Mouse (Mus musculus) lung, embryonic 15.5 days (tissue): ENCODE results near the gene Foxk1. TPM values are rescaled to one million over a fixed set of nuclear protein-coding genes. Genes with fewer than 3 reads are reported as not detected.
A peak's percentile ranks its signal among the peaks of the same experiment; 100 is the strongest.

Experiments
- ATAC-seq: fragments of 200-750 bp; cut with Nextera tagmentation; 2 replicates; pipeline ENCODE4 v1.8.0; 2017; ENCODE audit warnings: moderate number of reproducible peaks, borderline replicate concordance; ENCODE audit not compliant: low FRiP score, low TSS enrichment; ENCODE audit errors: extremely low read depth
- H3K27ac ChIP-seq: fragments of 300-500 bp; sonication (generic); 2 replicates; pipeline ENCODE4 v1.5.1; 2015; ENCODE audit warnings: moderate library complexity, mild to moderate bottlenecking, inconsistent platforms
- H3K27me3 ChIP-seq: fragments of 300-500 bp; sonication (generic); 2 replicates; pipeline ENCODE4 v1.6.1; 2015; ENCODE audit warnings: inconsistent platforms
- H3K36me3 ChIP-seq: fragments of 300-500 bp; sonication (generic); 2 replicates; pipeline ENCODE4 v1.6.1; 2015; ENCODE audit warnings: inconsistent platforms
- H3K4me1 ChIP-seq: fragments of 300-500 bp; sonication (generic); 2 replicates; pipeline ENCODE4 v1.6.1; 2015; ENCODE audit warnings: inconsistent platforms
- H3K4me2 ChIP-seq: fragments of 300-500 bp; sonication (generic); 2 replicates; pipeline ENCODE4 v1.6.1; 2015; ENCODE audit warnings: inconsistent platforms, mild to moderate bottlenecking, moderate library complexity
- H3K4me3 ChIP-seq: fragments of 300-500 bp; sonication (generic); 2 replicates; pipeline ENCODE4 v1.5.1; 2015; ENCODE audit warnings: mild to moderate bottlenecking, inconsistent platforms
- H3K9ac ChIP-seq: fragments of 300-500 bp; sonication (generic); 2 replicates; pipeline ENCODE4 v1.6.1; 2015; ENCODE audit warnings: inconsistent platforms
- H3K9me3 ChIP-seq: fragments of 300-500 bp; sonication (generic); 2 replicates; pipeline ENCODE4 v1.6.1; 2016; ENCODE audit warnings: inconsistent platforms
- WGBS: fragments of 180-500 bp; shearing (Covaris S2); methylation state at CpG from one replicate; pipeline ENCODE4 v1.1.7; 2015; 5-methylcytosine and 5-hydroxymethylcytosine counted together
- polyA plus RNA-seq: library from polyadenylated mRNA; unstranded; fragments of >200 nt; fragmentation: Nextera tagmentation; extraction: Ambion mirVana; gene quantifications from 2 replicates; pipeline ENCODE4 v1.2.1, GENCODE M21; 2015

Gene Foxk1
- polyA plus RNA-seq, 1 experiment from 2014 or later: 5.7 TPM

DNA sequence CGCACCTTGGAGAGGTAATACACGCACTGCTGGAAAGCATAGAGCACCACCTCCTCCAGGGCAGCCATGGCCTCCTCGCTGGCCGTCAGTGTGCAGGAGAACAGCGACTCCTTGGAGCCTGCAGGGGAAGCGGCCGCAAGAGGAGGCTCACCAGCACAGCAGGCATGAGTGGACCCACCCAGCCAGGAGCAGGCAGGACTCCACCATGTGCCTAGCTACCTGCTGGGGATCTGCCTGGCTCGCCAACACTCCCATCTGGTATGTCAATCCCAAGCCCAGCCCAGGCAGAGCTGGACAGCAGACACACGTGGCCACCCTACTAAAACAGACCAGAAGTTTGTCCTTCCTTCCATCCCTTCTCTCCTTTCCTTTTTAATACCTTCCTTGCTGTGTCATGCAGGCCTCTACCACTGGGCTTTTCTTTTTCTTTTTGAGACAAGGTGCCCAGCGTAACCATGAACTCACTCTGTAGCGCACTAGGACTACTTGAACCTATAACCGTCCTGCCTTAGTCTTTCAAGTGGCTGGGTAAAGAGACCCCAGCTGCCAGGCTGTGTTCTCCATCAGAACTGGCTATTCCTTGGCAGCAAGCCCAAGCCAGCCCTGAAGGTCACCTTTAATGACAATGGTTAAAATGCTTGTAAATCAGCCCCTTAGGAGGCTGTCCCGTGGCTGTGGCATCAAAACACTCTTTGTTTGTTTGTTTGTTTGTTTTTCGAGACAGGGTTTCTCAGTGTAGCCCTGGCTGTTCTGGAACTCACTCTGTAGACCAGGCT, 94.2 kb downstream of the Foxk1 start:
- ATAC-seq: no peak
- Histone ChIP-seq H3K36me3 (no peaks in the 10 kb centered on the region), H3K9ac (no peak overlapping the region), H3K27ac (no peak overlapping the region), H3K9me3 (no peaks in the 10 kb centered on the region), H3K4me1 (0 out of 2 replicates have a peak, but pooled peaks cover 3% of the 10 kb centered on the region), H3K4me3 (no peak overlapping the region), H3K4me2 (no peak overlapping the region), H3K27me3 (no peaks in the 10 kb centered on the region)
- WGBS: 42% methylated on average over 14 of the region's 14 CpGs

DNA sequence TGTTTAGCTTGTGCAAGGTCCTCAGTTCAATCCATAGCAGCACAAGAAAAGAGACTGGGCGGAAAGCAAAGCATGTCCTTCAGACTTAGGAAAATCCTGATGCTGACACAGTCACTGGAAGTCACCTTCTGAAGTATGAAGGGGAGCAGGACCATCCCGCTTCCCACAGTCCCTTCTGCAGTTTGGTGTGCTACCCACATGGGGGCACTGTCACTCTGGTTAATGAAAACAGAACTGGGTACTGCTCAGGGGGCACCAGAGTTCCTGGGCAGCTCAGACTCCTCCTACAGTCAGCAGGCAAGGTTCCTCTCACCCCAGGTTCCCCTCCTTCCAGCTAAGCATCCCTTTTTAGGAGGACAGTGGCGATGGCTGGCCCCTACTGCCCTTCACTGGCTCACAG, 97.7 kb downstream of the Foxk1 start:
- no peak overlapping the region for H3K27ac ChIP-seq
- no peak for ATAC-seq
- H3K27me3 ChIP-seq: no peaks in the 10 kb centered on the region
- 46% methylated on average over 3 of the region's 3 CpGs for WGBS
- no peak overlapping the region for H3K9ac ChIP-seq
- H3K36me3 ChIP-seq: no peaks in the 10 kb centered on the region
- no peak overlapping the region for H3K4me3 ChIP-seq
- no peak overlapping the region for H3K4me2 ChIP-seq
- H3K4me1 ChIP-seq: 0 out of 2 replicates have a peak, but pooled peaks cover 3% of the 10 kb centered on the region
- H3K9me3 ChIP-seq: no peaks in the 10 kb centered on the region

DNA sequence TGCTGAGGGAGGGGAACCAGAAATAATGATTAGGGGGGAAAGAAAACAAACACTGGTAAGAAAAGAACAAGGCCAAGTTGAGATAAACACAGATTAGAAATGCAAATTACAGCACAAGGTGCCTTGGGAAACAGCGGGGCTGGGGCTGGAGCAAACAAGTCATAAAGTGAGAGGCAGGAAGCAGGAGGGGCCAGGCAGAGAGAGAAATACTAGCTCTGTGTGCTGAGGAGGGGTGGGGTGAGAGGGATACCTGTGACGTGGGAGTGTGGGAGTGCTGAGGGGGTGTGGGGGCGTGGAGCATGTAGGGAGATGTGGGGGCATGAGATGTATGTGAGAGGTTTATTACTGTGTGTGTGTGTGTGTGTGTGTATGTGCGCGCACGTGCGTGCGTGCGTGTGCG, 99.6 kb downstream of the Foxk1 start:
- H3K9ac ChIP-seq: no peak overlapping the region
- no peak for ATAC-seq
- H3K4me1 ChIP-seq: 0 out of 2 replicates have a peak, but pooled peaks cover under 1% of the 10 kb centered on the region
- no peaks in the 10 kb centered on the region for H3K27me3 ChIP-seq
- H3K36me3 ChIP-seq: no peaks in the 10 kb centered on the region
- no peaks in the 10 kb centered on the region for H3K9me3 ChIP-seq
- H3K4me2 ChIP-seq: no peak overlapping the region
- no peak overlapping the region for H3K27ac ChIP-seq
- WGBS: 69% methylated on average over 10 of the region's 10 CpGs
- H3K4me3 ChIP-seq: no peak overlapping the region

DNA sequence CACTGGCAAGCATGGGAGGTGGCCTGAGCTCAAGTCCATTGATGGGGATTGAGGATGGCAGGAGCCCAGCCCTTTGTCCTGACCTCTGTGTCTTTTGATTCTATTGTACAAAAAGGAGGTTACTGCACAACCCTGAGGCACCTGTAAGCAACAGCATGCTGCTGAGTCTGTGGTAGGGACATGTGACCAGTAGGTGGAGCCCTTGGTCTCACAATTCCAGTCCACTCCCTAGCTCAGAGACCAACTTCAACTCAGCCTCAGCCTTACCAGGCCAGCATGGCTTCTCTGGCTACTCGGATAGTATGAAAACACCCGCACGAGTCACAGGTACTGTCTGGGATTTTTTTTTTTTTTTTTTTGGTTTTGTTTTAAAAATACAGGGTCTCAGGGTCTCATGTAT, 101.1 kb downstream of the Foxk1 start:
- WGBS: 5% methylated on average over 3 of the region's 3 CpGs

DNA sequence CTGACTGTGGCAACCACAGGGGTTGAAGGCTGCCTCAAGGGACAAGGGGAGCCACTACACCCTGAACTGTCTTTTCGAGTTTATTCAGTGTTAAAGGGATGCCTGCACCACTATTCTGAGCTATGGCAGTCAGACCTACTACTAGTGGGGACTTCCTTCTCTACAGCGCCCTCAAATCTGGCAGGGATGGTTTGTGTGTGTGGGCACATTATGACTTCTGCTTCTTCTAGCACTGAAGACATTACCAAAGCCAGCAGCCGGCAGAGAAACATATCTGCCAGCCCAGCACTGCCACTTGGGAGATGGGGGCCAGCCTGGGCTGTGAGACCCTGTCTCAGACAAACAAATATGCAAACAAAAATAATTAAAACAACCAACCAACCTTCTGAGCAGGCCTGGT, 102.9 kb downstream of the Foxk1 start:
- peaks cover under 1% of the 10 kb centered on the region for H3K4me1 ChIP-seq
- 60% methylated on average over 3 of the region's 3 CpGs for WGBS
- no peaks in the 10 kb centered on the region for H3K27me3 ChIP-seq
- no peak overlapping the region for H3K4me2 ChIP-seq
- no peaks in the 10 kb centered on the region for H3K36me3 ChIP-seq
- no peak overlapping the region for H3K27ac ChIP-seq
- no peak overlapping the region for H3K9ac ChIP-seq
- no peaks in the 10 kb centered on the region for H3K9me3 ChIP-seq
- ATAC-seq: no peak
- no peak overlapping the region for H3K4me3 ChIP-seq

More for the DNA sequence above, 101.1 kb downstream of the Foxk1 start:
- Histone ChIP-seq H3K27ac (no peak overlapping the region), H3K4me1 (no peaks in the 10 kb centered on the region), H3K9ac (no peak overlapping the region), H3K27me3 (no peaks in the 10 kb centered on the region), H3K36me3 (no peaks in the 10 kb centered on the region), H3K4me3 (no peak overlapping the region), H3K4me2 (no peak overlapping the region), H3K9me3 (no peaks in the 10 kb centered on the region)
- ATAC-seq: peak; percentile 78; the same call in 1 of the 2 replicates

DNA sequence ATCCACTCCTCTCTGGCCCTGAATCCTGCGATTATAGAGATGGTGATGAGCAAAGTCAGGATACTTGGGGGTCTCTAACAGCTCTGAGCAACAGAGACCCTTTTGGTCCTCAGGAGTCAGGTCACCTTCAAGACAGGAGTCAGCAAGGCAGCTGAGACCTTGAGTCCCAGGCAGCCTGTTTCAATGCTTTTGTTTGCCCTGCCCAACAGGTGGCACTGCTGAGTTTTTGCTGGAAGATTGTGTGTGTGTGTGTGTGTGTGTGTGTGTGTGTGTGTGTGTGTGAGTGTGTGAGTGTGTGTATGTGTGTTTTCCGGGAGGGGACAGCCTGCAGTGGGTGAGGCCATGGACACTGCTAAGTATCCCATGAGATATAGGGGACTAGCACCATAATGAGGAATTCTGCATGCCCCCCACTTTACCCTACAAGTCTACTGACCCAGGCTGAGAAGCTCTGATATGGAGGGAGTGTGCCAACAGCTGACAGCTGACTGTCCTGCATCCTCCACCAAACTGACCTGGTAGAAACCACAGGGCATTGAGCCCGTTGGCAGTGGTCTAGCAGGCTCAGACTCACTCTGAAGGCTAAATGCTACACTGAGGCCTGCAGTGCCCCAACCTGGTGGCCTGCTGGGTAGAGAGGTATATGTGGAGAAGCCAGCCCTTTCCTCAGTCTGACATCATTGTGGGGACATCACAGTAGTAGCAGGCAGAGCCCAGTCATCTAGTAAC, 104.6 kb downstream of the Foxk1 start:
- no peaks in the 10 kb centered on the region for H3K27me3 ChIP-seq
- ATAC-seq: no peak
- no peak overlapping the region for H3K27ac ChIP-seq
- H3K4me3 ChIP-seq: no peak overlapping the region
- no peak overlapping the region for H3K4me2 ChIP-seq
- H3K36me3 ChIP-seq: no peaks in the 10 kb centered on the region
- WGBS: 62% methylated on average over 3 of the region's 3 CpGs
- H3K9ac ChIP-seq: no peak overlapping the region
- peaks cover 6% of the 10 kb centered on the region for H3K4me1 ChIP-seq
- no peaks in the 10 kb centered on the region for H3K9me3 ChIP-seq

DNA sequence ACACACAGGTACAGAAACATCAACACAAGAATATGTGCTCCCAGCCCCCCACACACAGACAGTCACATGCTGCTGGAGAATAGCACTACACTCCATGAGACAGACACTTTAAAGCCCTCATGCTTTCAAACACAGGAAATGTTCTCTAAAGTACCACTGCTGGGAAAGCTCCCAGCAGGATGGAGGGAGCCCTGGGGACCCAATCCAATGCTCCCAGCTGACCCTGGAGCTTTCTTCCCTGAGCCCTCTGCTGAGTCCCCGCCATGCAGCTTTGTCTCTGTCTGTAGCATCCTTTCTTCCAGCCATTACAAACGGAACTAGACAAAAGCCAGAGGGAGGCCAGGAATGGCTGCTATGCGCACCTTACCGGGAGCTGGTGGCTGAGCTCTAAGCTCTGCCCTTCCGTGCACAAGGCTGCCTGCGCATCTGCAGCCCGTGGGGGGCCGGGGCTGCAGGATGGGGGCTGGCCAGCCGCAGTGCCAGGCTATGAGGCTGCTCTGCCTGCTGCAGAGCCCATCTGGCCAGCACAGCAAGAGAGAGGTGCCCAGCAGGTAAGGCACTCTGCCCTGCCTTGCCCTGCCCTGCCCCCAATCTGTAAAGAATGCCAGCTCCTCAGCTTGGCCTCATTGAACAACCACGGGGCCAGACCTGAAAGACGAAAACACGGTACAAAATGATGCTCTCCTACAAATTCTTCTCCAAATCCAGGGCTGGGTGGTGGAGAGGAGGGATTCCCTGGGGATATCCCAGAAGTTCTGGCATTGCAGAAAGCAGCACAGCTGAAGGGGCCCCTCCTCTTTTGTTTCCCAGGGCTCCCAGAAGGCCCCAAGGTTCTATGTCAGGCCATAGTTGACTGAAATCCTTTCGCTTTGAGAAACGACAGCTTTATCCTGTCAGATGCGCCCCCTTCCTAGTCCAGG, 108.1 kb downstream of the Foxk1 start:
- WGBS: 27% methylated on average over 15 of the region's 15 CpGs
- peaks cover 6% of the 10 kb centered on the region for H3K4me1 ChIP-seq
- no peak for ATAC-seq
- H3K27me3 ChIP-seq: no peaks in the 10 kb centered on the region
- H3K9ac ChIP-seq: no peak overlapping the region
- no peak overlapping the region for H3K4me2 ChIP-seq
- no peaks in the 10 kb centered on the region for H3K36me3 ChIP-seq
- no peak overlapping the region for H3K4me3 ChIP-seq
- H3K9me3 ChIP-seq: no peaks in the 10 kb centered on the region
- 0 out of 2 replicates have a peak overlapping the region, but pooled peaks have one; percentile 39 for H3K27ac ChIP-seq

DNA sequence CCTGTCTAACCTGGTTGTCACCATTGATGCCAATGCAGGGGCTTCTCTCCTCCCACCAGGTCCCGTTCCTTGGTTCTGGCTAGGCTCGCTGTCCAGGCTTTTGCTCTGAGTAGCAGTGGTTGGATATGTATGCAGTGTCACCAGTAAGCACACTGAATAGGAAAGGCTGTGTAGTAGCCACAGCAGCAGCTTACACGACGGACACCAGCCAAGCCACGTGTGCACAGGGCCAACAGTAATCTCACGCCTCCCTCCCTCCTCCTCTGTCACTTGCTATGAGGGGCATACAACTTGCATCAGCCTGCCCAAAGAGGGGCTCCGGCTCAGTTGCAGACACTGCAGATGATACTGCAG, 108.7 kb downstream of the Foxk1 start:
- no peak overlapping the region for H3K9ac ChIP-seq
- no peak for ATAC-seq

More for the DNA sequence above, 108.7 kb downstream of the Foxk1 start:
- no peak overlapping the region for H3K27ac ChIP-seq
- H3K4me3 ChIP-seq: no peak overlapping the region
- WGBS: 55% methylated on average over 7 of the region's 7 CpGs
- no peaks in the 10 kb centered on the region for H3K9me3 ChIP-seq
- no peaks in the 10 kb centered on the region for H3K27me3 ChIP-seq
- H3K4me1 ChIP-seq: peaks cover 6% of the 10 kb centered on the region
- no peaks in the 10 kb centered on the region for H3K36me3 ChIP-seq
- no peak overlapping the region for H3K4me2 ChIP-seq

Other genes with a start within 250 kb of the Foxk1 start
- 7.8 and 8.8 TPM in 2 replicates for gene Ap5z1, start 62.4 kb downstream of the Foxk1 start, polyA plus RNA-seq
- gene Papolb, start 128.6 kb downstream of the Foxk1 start, polyA plus RNA-seq: 0.15 and 0.21 TPM in 2 replicates
- gene Radil, start 149.6 kb downstream of the Foxk1 start, polyA plus RNA-seq: 2.6 and 3.5 TPM in 2 replicates
- gene Mmd2, start 207.3 kb downstream of the Foxk1 start, polyA plus RNA-seq: 0.35 and 0.59 TPM in 2 replicates
- 40.8 and 44.5 TPM in 2 replicates for gene Wipi2, start 226.2 kb downstream of the Foxk1 start, polyA plus RNA-seq